Mouse (Mus musculus) heart, postnatal 10 days (tissue): ENCODE results near the gene Pim1. TPM values are rescaled to one million over a fixed set of nuclear protein-coding genes. Genes with fewer than 3 reads are reported as not detected.
"Not testable (repeated sequence)": the region's sequence is repeated elsewhere in the genome, so short reads cannot be mapped to it uniquely, and the experiment has no call there.

Source experiments
- DNase-seq, 2 experiments: peaks; one replicate each; pipeline ENCODE4 v3.0.0; 2021
- intact Hi-C: fragments of 180-260 bp; cut with DNase I; formaldehyde crosslinking; loops from one replicate; pipeline ENCODE4 v1.15.1; 2025
- total RNA-seq, 2 experiments: library from RNA; stranded (reverse); gene quantifications; 2 replicates each; pipeline ENCODE4 v1.2.3; 2021

The Pim1 gene
- total RNA-seq, 2 experiments from 2014 or later, result 40.6 to 51.5 TPM

DNA sequence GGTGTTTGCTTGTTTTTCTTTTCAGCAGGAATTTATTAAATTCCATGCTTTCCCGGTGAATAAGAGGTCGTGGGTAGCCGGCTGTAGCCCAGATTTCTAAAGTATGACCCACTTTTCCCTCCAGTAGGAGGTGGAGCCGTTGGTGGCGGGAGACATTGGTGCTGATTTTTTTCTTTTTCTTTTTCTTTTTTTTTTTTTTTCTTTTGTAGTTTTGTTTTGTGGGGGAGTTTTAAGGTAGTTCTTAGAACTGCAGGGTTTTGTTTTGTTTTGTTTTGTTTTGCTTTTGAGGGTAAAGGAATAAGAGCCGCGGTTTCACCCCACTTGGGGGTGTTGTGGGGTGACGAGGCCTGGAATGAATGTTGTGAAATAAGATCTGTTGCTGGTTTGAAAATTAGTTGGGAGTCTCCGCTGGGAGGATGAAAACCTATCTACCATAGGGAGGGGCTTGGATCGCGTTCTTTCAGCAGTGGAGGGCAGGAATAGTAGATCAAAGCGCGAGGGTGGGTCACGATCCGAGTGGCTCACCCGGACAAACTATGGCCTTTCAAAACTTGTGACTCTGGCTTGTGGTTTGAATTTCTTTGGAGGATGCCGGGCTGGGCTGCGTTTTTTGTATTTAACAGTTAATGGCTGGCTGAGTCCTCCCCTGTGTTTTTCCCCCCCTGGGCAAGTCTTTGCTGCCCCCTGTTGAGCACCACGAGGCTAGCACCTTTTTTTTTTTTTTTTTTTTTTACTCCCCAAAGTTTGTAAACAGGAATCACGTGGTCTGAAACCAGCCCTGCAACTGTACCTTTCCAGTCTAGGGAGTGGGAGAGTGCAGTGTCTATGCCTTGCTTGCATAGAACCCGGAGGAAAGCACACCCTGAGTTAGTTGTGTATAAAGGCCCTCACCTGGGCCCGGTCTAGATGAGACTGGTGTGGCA, 2.0 kb downstream of the Pim1 start:
- intact Hi-C loops, result loop anchor here (1.0 to 10.0 kb wide), 3 partner anchors 34 to 448 kb away; no protein-coding TSS in a partner anchor
- DNase-seq, result peak; percentile 73 to 83

DNA sequence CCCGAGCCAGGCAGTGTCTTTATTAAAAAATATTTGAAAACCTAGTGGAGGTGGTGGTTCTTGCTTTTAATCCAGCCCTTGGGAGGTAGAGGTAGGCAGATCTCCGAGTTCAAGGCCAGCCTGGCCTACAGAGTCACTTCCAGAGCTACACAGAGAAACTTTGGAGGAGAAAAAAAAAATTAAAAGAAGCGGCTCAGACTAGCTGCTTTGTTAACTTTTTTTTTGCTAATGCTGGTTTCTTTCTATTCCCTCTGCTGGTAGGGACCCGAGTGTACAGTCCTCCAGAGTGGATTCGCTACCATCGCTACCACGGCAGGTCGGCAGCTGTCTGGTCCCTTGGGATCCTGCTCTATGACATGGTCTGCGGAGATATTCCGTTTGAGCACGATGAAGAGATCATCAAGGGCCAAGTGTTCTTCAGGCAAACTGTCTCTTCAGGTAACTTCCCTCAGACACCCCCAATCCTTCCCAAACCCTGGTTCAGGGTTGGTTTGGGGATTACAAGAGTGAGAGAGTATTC, 3.0 kb downstream of the Pim1 start:
- intact Hi-C loops, result loop anchor here (1.0 to 10.0 kb wide), 2 partner anchors 96 to 449 kb away; no protein-coding TSS in a partner anchor
- no peak for DNase-seq

DNA sequence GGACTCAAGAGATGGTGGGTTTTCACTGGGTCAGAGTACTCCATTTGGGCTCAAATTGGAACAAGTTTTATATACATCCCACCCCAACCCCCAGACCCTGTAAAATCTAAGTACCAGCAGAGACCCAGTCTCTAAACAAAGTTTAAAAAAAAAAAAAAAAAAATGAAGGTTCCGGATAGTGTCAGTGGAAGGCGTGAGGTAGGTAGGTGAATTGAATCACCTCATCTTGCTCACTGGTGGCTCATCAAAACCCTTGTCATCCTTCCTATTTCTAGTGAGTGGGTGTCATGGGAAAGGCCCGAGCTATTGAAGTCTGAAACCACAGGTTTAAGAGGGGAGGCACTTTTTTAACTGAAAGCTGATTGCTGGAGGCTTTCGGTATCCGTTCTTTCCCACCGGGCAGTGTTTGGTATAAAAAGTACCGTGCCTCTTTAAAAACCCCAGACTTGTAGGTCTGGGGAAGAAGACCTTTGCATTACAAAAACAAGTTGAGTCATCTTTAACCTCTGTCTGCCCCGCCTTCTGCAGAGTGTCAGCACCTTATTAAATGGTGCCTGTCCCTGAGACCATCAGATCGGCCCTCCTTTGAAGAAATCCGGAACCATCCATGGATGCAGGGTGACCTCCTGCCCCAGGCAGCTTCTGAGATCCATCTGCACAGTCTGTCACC, 3.6 kb downstream of the Pim1 start:
- no peak for DNase-seq
- intact Hi-C loops, result loop anchor here (10.0 kb wide), 1 partner anchor 449 kb away; no protein-coding TSS in a partner anchor

DNA sequence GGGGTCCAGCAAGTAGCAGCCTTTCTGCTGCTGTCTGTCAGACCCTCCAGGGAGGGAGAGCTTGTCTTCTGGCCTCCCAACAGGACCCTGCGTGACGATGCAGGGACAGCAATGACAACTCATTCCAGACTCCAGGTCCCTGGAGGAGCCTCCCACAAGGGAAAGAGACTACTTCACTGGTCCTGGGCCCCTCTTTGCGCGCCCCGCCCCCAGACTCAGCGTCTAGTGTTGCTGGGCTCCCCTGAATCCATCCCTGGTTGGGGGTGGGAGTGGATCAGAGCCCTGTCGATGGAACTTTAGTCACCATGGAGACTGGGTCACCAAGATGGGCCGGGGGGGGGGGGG, 4.2 kb downstream of the Pim1 start:
- DNase-seq, result no peak
- intact Hi-C loops, result loop anchor here (10.0 kb wide), 1 partner anchor 450 kb away; no protein-coding TSS in a partner anchor

DNA sequence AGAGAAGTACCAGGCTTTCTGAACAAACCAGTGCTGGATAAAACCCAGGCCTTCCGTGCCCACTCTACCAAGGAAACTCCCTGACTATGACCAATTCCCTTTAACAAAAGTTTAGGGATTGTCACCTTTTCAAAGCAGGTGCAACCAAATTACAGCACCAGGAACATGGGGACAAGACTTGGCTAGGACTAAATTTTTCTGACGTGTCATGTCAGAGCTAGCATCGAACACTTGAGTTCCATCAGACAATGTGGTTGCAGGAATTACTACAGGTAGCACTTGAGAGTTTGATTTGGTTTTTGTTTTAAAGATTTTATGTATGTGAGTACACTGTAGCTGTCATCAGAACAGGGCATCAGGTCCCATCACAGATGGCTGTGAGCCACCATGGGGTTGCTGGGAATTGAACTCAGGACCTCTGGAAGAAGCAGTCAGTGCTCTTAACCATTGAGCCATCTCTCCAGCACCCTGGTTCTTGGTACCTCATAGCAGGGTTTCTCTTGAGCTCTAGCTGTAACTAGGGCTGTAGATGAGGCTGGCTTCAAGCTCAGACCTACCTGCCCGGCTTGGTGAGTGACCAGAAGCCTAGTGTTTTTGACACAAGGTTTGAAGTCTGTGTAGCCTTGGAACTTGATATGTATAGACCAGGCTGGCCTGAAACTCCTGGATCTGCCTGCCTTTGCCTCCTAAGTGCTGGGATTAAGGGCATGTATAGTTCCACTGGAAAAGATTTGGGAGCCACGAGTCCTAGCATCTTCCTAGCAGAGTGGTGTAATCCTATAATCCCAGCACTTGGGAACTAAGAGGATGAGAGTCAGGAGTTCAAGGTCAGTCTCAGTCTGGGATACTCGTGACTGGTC, 5.9 kb downstream of the Pim1 start:
- no peak for DNase-seq
- intact Hi-C loops, result loop anchor here (10.0 kb wide), 1 partner anchor 452 kb away; no protein-coding TSS in a partner anchor

DNA sequence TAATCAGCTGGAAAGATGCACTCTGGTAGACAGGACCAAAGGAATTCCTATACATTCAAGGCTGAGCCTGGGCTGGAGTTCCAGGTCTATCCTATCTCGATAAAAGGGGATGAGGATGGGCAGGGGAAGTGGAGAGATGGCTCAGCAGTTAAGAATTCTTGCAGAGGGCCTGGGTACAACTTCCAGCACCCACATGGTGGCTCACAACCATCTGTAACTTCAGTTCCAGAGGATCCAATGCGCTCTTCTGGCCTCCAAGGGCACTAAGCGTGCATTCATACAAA, 6.5 kb downstream of the Pim1 start:
- no peak for DNase-seq
- intact Hi-C loops, result loop anchor here (10.0 kb wide), 1 partner anchor 452 kb away; no protein-coding TSS in a partner anchor

DNA sequence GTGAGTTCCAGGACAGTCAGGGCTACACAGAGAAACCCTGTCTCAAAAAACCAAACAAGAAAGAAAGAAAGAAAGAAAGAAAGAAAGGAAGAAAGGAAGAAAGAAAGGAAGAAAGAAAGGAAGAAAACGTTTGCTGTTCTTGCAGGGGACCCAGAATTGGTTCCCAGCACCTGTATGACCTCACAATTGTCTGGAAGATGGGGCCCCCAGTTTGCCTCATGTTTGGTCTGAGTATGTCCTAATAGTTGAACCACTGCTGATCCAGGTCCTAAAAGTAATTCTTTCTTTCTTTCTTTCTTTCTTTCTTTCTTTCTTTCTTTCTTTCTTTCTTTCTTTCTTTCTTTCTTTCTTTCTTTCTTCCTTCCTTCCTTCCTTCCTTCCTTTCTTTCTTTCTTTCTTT, 6.9 kb downstream of the Pim1 start:
- intact Hi-C loops, result loop anchor here (10.0 kb wide), 1 partner anchor 453 kb away; no protein-coding TSS in a partner anchor
- DNase-seq, result not testable (repeated sequence)

DNA sequence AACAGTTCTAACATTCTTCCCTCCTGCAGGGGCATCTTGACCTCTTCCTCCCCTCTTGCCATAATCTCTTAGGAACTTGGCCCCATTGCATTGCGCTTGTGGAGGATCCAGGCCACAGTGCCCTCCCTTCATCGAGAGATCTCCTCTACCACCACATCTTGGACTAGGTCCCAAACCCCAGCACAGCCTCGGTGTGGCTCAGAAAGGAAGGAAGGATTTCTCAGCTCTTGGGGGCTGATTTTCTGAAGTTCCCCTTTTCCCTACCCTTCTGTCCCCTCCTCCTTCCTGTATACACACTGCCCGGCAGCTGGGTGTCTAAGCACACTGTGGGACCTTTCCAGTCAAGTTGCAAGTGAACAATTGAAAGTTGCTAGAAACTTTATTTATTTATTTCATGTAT, 7.5 kb downstream of the Pim1 start:
- intact Hi-C loops, result loop anchor here (2.0 to 10.0 kb wide), 2 partner anchors 15 to 453 kb away; no protein-coding TSS in a partner anchor
- peak; percentile 32 to 35 for DNase-seq

DNA sequence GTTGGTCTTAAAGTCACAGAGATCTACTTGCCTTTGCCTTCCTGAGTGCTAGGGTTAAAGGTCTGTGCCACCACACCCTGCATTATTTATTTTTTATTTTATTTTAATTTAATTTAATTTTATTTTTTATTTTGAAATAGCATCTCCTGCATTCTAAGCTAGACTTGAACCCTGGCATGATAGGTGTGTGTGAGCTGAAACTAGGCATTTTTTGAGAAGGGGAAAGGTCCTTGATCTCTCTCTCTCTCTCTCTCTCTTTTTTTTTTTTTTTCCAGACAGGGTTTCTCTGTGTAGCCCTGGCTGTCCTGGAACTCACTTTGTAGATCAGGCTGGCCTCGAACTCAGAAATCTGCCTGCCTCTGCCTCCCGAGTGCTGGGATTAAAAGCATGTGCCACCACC, 8.4 kb downstream of the Pim1 start:
- intact Hi-C loops, result loop anchor here (2.0 to 10.0 kb wide), 2 partner anchors 14 to 454 kb away; no protein-coding TSS in a partner anchor
- not testable (repeated sequence) for DNase-seq

DNA sequence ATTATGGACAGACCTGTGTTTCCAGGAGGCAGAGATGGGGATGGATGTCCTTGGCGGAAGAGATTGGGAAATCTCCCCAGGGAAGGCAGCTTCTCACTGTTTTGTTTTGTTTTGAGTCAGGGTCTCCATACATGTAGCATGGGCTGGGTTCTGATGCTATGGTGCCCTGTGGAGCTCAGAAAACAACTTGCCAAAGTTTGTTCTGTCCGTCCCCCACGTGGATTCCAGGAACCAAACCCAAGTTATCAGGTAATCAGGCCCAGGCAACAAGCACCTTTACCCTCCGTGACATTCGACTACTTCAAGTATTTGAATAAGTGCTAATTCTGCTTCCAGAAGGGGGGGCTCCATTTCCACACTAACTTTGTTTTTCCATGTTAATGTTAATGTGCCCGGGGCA, 9.0 kb downstream of the Pim1 start:
- intact Hi-C loops, result loop anchor here (2.0 to 10.0 kb wide), 2 partner anchors 13 to 455 kb away; no protein-coding TSS in a partner anchor

DNA sequence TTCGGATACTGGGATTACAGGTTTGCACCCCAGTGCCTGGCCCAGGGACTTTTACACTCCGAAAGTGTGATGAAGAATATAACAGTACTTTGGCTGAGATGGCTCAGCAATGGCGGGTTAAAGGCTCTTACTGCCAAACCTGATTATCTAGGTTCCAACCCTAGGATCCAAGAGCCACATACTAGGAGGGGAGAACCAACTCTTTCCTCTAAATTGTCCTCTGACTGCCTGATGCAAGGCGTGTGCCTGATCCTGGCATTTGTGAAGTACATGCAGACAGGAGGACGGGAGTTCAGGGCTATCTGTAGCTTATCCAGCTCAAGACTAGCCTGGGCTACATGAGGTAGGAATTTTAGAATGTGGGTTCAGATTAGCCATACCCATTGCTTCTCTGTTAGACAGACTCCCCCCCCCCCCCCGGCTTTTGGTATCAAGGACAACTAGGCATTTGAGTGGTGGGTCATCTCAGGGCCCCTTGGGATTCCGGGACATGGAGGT, 9.7 kb downstream of the Pim1 start:
- intact Hi-C loops, result no loop called here
- DNase-seq, result no peak

More for the DNA sequence above, 9.0 kb downstream of the Pim1 start:
- no peak for DNase-seq

DNA sequence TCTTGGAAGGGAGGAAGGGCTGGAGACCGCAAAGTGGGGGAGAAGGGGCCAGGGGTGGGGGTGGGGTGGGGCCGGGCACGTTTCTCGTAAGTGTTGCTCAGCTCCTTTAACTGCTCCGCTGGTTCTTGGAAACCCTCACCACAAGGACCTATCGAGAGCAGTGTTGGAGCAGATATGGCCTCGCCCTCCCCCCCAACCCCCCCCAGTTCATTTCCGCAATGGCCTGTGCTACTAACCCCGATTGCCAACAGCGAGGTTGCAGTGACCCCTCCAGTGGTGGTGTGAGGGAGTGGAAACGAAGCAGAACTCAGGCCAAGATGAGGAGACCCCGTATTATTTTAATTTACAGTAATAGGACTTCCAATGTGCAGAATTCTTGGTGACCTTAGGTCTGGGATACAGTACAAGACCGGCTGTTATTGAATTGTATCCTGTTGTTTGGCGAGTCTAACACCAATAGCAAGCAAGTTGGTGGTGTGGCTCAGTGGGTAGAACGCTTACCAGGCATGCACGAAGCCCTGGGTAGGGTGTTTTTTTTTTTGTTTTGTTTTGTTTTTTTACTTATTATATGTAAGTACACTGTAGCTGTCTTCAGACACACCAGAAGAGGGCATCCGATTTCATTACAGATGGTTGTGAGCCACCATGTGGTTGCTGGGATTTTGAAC, 10.4 kb downstream of the Pim1 start:
- intact Hi-C loops, result no loop called here

DNA sequence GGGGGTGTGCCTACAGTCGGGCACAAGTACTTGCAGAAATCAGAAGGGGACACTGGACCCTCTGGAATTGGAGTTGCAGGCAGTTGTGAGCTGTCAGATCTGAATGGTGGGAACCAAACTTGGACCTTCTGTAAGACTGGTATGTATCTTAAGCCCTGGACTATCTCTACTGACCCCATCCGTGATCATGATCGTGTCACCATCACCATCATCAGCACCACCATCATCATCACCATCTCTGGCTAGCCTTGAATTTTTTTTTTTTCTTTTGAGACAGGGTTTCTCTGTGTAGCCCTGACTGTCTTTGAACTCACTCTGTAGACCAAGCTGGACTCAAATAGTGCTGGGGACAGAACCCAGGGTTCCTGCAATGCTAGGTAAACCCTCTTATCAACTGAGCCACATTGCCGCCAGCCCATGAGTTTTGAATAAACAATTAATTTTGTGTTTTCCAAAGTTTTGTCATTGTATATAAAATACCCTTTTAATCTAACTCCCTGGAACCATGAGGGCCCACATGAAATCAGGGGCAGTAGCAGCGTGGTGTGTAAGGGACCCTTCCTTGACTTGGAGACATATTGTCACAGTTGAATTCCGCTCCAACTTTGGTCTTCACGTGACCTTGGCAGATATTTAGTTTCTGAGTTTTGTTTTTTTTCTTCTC, 11.6 kb downstream of the Pim1 start:
- no peak for DNase-seq
- intact Hi-C loops, result no loop called here

More for the DNA sequence above, 10.4 kb downstream of the Pim1 start:
- DNase-seq, result no peak

DNA sequence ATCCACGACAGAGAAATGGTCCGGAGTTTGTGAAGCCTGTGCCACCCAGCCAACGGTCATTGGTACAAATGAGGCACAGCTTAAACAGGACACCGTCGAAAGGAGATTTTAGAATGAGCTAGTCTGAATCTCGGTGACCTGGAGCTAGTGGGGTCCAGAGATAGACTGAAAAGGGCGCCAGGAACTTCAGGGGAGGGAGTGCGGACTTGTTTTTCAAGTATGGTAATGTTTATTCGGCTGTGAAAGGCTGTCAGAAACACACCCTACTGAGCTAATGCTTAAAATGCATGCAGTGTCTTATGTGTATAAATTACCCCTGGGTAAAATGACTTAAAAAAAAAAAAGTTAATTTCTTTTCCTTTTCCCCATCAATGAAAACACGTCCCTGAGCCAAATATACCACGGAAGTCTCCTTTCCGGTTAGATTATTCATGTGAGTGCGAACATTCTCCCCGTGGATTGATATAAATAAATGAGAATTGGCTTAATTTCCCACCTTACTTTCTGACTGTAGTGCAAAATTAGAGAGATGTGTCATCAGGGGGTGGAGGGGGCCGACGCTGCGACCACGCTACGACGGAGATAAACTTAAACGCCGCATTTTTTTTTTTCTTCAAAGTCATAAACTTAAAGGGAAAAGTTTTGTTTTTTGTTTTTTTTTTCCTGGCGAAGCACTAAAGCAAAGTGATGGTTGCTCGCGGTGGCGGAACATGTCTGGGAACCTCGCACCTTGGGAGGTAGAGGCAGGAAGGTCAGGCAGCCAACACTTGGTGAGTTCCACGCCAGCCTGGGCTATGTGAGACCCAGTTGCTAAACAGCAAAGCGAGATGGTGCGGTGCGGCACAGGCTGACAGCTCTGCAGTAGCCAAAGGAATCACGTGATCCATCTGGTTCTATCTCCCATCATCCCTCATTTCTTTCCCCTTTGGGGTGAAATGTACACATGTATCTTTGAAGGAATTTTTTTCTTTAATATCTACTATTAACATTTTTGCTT, 12.4 kb downstream of the Pim1 start:
- no peak for DNase-seq
- intact Hi-C loops, result no loop called here

DNA sequence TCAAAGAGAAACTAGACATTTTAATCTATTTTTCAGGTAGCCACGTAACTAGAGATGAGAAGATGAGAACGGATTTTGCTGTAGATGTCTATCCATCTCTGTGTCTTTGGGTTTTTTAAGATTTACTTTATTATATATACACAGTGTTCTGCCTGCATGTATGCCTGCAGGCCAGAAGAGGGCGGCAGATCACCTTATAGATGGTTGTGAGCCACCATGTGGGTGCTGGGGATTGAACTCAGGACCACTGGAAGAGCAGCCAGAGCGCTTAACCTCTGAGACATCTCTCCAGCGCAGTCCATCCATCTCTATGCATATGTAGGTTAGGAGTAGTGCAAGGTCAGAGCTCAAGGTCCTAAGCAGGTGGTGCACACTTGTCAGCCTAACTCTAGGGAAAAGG, 13.1 kb downstream of the Pim1 start:
- no peak for DNase-seq
- intact Hi-C loops, result no loop called here

DNA sequence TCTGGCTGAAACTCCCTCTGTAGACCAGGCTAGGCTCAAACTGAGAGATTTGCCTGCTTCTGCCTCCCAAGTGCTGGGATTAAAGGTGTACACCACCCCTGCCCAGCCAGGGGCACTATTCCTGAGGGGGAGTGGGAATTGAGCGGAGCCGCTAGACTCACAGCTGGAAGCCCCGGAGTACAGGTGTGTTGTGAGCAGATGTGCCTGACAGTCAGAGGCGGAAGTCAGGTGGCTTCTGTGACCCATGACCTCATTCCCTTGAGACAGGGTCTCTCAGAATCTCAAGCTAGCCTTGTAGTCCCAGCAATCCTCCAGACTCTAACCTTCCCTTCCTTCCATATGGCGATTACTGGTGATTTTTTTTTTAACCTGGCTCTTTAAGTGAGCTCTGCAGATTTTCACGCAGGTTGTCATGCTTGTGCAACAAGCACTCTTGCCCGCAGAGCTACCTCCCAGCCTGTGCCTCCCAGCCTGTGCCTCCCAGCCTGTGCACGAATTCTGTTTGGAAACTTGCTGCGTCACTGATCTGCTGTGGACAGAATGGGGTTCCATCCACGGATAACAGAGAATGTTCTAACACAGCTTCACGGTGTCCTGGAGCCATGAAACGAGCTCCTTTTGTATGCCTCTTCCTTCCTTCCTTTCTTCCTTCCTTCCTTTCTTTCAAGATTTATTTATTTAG, 18.5 kb downstream of the Pim1 start:
- DNase-seq, result no peak
- intact Hi-C loops, result no loop called here

DNA sequence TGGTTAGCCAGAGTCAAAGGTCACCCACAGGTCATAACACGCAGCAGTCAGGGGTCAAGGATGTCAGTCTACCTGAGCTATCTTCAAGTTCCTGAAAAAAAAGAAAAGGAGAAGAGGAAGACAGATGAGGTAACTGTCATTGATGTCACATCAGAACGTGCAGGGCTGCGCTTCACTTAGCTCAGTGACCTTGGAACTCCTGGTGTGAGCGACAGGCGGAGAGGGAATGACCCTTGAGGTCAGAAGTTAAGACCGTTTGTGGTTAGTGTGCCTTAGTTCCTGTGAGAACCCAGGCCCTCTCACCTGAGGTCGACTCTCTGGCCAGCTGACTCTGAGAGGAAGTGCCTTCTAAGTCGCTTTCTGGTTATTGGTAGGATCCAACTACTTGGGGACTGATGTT, 20.1 kb downstream of the Pim1 start:
- intact Hi-C loops, result loop anchor here (5.0 kb wide), 1 partner anchor 243 kb away; the partner anchor contains the start of gene BC004004
- no peak for DNase-seq
